Mouse (Mus musculus): ENCODE data around the gene Tmem186. TPM values are rescaled to one million over a fixed set of nuclear protein-coding genes. Genes with fewer than 3 reads are reported as not detected.

Gene Tmem186
- polyA plus RNA-seq, 1 experiment = 7.4 TPM

GRCm38 (mm10) chr16:8679780-8680179, 42.3 kb upstream of the Tmem186 start:
- Histone ChIP-seq H3K79me2 (ENCODE audit: control insufficient read depth, insufficient read depth) (no peaks in the 10 kb centered on the region), H3K27me3 (ENCODE audit: control insufficient read depth, insufficient read depth, insufficient read length) (no peaks in the 10 kb centered on the region), H3K4me3 (no peak overlapping the region), H3ac (ENCODE audit: control insufficient read depth, insufficient read length) (no peak overlapping the region), H3K4me2 (ENCODE audit: low read depth) (no peak overlapping the region), H3K36me3 (ENCODE audit: control insufficient read depth, insufficient read depth) (no peaks in the 10 kb centered on the region)
- no peak for TF ChIP-seq CEBPB (IDR thresholded peaks at IDR 0.05; ENCODE audit: insufficient read depth, poor library complexity, severe bottlenecking)
- TF ChIP-seq E2F4 (IDR thresholded peaks at IDR 0.05; ENCODE audit: insufficient read depth) = no peak
- TF ChIP-seq SRF (IDR thresholded peaks at IDR 0.05; ENCODE audit: control insufficient read depth, insufficient read length, low read depth) = no peak
- TF ChIP-seq TCF12 (IDR thresholded peaks at IDR 0.05; ENCODE audit: insufficient read depth, poor library complexity, severe bottlenecking) = no peak
- TF ChIP-seq USF1 (IDR thresholded peaks at IDR 0.05; ENCODE audit: low read depth) = no peak
- TF ChIP-seq POLR2A (IDR thresholded peaks at IDR 0.05; ENCODE audit: insufficient read length, low read depth) = no peak
- no peak for TF ChIP-seq REST (IDR thresholded peaks at IDR 0.05; ENCODE audit: insufficient read depth, insufficient read length)
- no peak for TF ChIP-seq MYOD1 (IDR thresholded peaks at IDR 0.05; ENCODE audit: control insufficient read depth in 1 of 3, insufficient read length in 2 of 3, low read depth in 2 of 3)
- TF ChIP-seq TCF3 (IDR thresholded peaks at IDR 0.05; ENCODE audit: insufficient read length, low read depth) = no peak
- no peak for TF ChIP-seq MYOG (IDR thresholded peaks at IDR 0.05; ENCODE audit: control insufficient read depth in 1 of 3, insufficient read depth in 1 of 3, insufficient read length in 2 of 3, low read depth in 2 of 3)

- Histone ChIP-seq H3K27me3 (ENCODE audit: control insufficient read depth, insufficient read depth, insufficient read length) (no peaks in the 10 kb centered on the region), H3K79me2 (ENCODE audit: control insufficient read depth, insufficient read depth) (no peaks in the 10 kb centered on the region), H3K4me2 (ENCODE audit: low read depth) (no peak overlapping the region), H3ac (ENCODE audit: control insufficient read depth, insufficient read length) (no peak overlapping the region), H3K36me3 (ENCODE audit: control insufficient read depth, insufficient read depth) (no peaks in the 10 kb centered on the region), H3K4me3 (no peak overlapping the region)
- TF ChIP-seq TCF3 (IDR thresholded peaks at IDR 0.05; ENCODE audit: insufficient read length, low read depth) (no peak), MYOG (IDR thresholded peaks at IDR 0.05; ENCODE audit: control insufficient read depth in 1 of 3, insufficient read depth in 1 of 3, insufficient read length in 2 of 3, low read depth in 2 of 3) (no peak), TCF12 (IDR thresholded peaks at IDR 0.05; ENCODE audit: insufficient read depth, poor library complexity, severe bottlenecking) (no peak), CEBPB (IDR thresholded peaks at IDR 0.05; ENCODE audit: insufficient read depth, poor library complexity, severe bottlenecking) (no peak), MYOD1 (IDR thresholded peaks at IDR 0.05; ENCODE audit: control insufficient read depth in 1 of 3, insufficient read length in 2 of 3, low read depth in 2 of 3) (no peak), E2F4 (IDR thresholded peaks at IDR 0.05; ENCODE audit: insufficient read depth) (no peak), USF1 (IDR thresholded peaks at IDR 0.05; ENCODE audit: low read depth) (no peak), POLR2AphosphoS2 (IDR thresholded peaks at IDR 0.05; ENCODE audit: insufficient read length, low read depth) (no peak), SRF (IDR thresholded peaks at IDR 0.05; ENCODE audit: control insufficient read depth, insufficient read length, low read depth) (no peak), REST (IDR thresholded peaks at IDR 0.05; ENCODE audit: insufficient read depth, insufficient read length) (no peak)
Observed at GRCm38 (mm10) chr16:8678676-8679075, 41.2 kb upstream of the Tmem186 start.

- Histone ChIP-seq H3K36me3 (ENCODE audit: control insufficient read depth, insufficient read depth) (no peaks in the 10 kb centered on the region), H3ac (ENCODE audit: control insufficient read depth, insufficient read length) (no peak overlapping the region), H3K27me3 (ENCODE audit: control insufficient read depth, insufficient read depth, insufficient read length) (no peaks in the 10 kb centered on the region), H3K4me3 (no peak overlapping the region), H3K4me2 (ENCODE audit: low read depth) (no peak overlapping the region), H3K79me2 (ENCODE audit: control insufficient read depth, insufficient read depth) (no peaks in the 10 kb centered on the region)
- no peak for TF ChIP-seq MAX (IDR thresholded peaks at IDR 0.05; ENCODE audit: low read depth)
- no peak for TF ChIP-seq POLR2AphosphoS2 (IDR thresholded peaks at IDR 0.05; ENCODE audit: insufficient read length, low read depth)
- no peak for TF ChIP-seq MYOG (IDR thresholded peaks at IDR 0.05; ENCODE audit: control insufficient read depth in 1 of 3, insufficient read depth in 1 of 3, insufficient read length in 2 of 3, low read depth in 2 of 3)
Observed at GRCm38 (mm10) chr16:8678035-8678434, 40.5 kb upstream of the Tmem186 start.

GRCm38 (mm10) chr16:8676800-8677199, 39.3 kb upstream of the Tmem186 start:
- Histone ChIP-seq H3ac (ENCODE audit: control insufficient read depth, insufficient read length) (no peak overlapping the region), H3K27me3 (ENCODE audit: control insufficient read depth, insufficient read depth, insufficient read length) (no peaks in the 10 kb centered on the region), H3K79me2 (ENCODE audit: control insufficient read depth, insufficient read depth) (no peaks in the 10 kb centered on the region), H3K4me3 (no peak overlapping the region), H3K4me2 (ENCODE audit: low read depth) (no peak overlapping the region), H3K36me3 (ENCODE audit: control insufficient read depth, insufficient read depth) (no peaks in the 10 kb centered on the region)
- TF ChIP-seq POLR2A (IDR thresholded peaks at IDR 0.05; ENCODE audit: insufficient read length, low read depth) (no peak), REST (IDR thresholded peaks at IDR 0.05; ENCODE audit: insufficient read depth, insufficient read length) (no peak), MYOD1 (IDR thresholded peaks at IDR 0.05; ENCODE audit: control insufficient read depth in 1 of 3, insufficient read length in 2 of 3, low read depth in 2 of 3) (no peak), MAX (IDR thresholded peaks at IDR 0.05; ENCODE audit: low read depth) (no peak), CEBPB (IDR thresholded peaks at IDR 0.05; ENCODE audit: insufficient read depth, poor library complexity, severe bottlenecking) (no peak), MYOG (IDR thresholded peaks at IDR 0.05; ENCODE audit: control insufficient read depth in 1 of 3, insufficient read depth in 1 of 3, insufficient read length in 2 of 3, low read depth in 2 of 3) (no peak), USF1 (IDR thresholded peaks at IDR 0.05; ENCODE audit: low read depth) (no peak), TCF3 (IDR thresholded peaks at IDR 0.05; ENCODE audit: insufficient read length, low read depth) (no peak), POLR2AphosphoS2 (IDR thresholded peaks at IDR 0.05; ENCODE audit: insufficient read length, low read depth) (no peak), E2F4 (IDR thresholded peaks at IDR 0.05; ENCODE audit: insufficient read depth) (no peak), SRF (IDR thresholded peaks at IDR 0.05; ENCODE audit: control insufficient read depth, insufficient read length, low read depth) (no peak), TCF12 (IDR thresholded peaks at IDR 0.05; ENCODE audit: insufficient read depth, poor library complexity, severe bottlenecking) (no peak)

GRCm38 (mm10) chr16:8676228-8676627, 38.7 kb upstream of the Tmem186 start:
- Histone ChIP-seq H3K36me3 (ENCODE audit: control insufficient read depth, insufficient read depth) (no peaks in the 10 kb centered on the region), H3K27me3 (ENCODE audit: control insufficient read depth, insufficient read depth, insufficient read length) (no peaks in the 10 kb centered on the region), H3K4me3 (no peak overlapping the region), H3K79me2 (ENCODE audit: control insufficient read depth, insufficient read depth) (peaks cover under 1% of the 10 kb centered on the region), H3ac (ENCODE audit: control insufficient read depth, insufficient read length) (no peak overlapping the region), H3K4me2 (ENCODE audit: low read depth) (no peak overlapping the region)
- TF ChIP-seq SRF (IDR thresholded peaks at IDR 0.05; ENCODE audit: control insufficient read depth, insufficient read length, low read depth) (no peak), TCF3 (IDR thresholded peaks at IDR 0.05; ENCODE audit: insufficient read length, low read depth) (no peak), MYOD1 (IDR thresholded peaks at IDR 0.05; ENCODE audit: control insufficient read depth in 1 of 3, insufficient read length in 2 of 3, low read depth in 2 of 3) (no peak), USF1 (IDR thresholded peaks at IDR 0.05; ENCODE audit: low read depth) (no peak), POLR2AphosphoS2 (IDR thresholded peaks at IDR 0.05; ENCODE audit: insufficient read length, low read depth) (no peak), CEBPB (IDR thresholded peaks at IDR 0.05; ENCODE audit: insufficient read depth, poor library complexity, severe bottlenecking) (no peak), TCF12 (IDR thresholded peaks at IDR 0.05; ENCODE audit: insufficient read depth, poor library complexity, severe bottlenecking) (no peak), POLR2A (IDR thresholded peaks at IDR 0.05; ENCODE audit: insufficient read length, low read depth) (no peak), E2F4 (IDR thresholded peaks at IDR 0.05; ENCODE audit: insufficient read depth) (no peak), MAX (IDR thresholded peaks at IDR 0.05; ENCODE audit: low read depth) (no peak), MYOG (IDR thresholded peaks at IDR 0.05; ENCODE audit: control insufficient read depth in 1 of 3, insufficient read depth in 1 of 3, insufficient read length in 2 of 3, low read depth in 2 of 3) (no peak), REST (IDR thresholded peaks at IDR 0.05; ENCODE audit: insufficient read depth, insufficient read length) (no peak)
